Mouse (Mus musculus) stomach, postnatal 0 days (tissue): Measurements from ENCODE around the gene Sox6.

Experiments used
- CTCF ChIP-seq: IDR thresholded peaks from 2 replicates; pipeline ENCODE4 v1.5.1; 2016; ENCODE audit warnings: antibody characterized with exemption, low read depth, mild to moderate bottlenecking, moderate library complexity
- EP300 ChIP-seq: optimal IDR thresholded peaks from 2 replicates; pipeline ENCODE3; 2016; ENCODE audit warnings: antibody characterized with exemption

DNA sequence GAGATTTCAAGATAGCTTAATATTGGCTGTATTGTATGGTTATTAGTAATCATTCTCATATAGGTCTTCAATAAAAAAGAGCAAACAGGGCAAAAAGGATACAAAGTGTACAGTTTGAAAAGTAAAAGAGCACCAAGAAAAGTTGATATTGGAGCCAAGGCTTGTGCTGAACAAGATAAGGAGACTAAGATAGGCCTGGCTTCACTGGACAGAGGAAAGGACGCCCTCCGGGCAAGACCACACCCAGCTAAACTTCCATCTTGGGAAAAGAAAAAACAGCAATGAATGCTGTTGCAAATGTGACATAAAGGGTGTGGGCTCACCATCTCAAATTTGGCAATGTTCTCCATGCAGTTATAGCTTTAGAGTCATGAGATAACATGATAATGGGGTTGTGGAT is 165.7 kb downstream of the Sox6 start:
- TF ChIP-seq EP300 = no peak
- no peak for TF ChIP-seq CTCF
